Mouse (Mus musculus) small intestine, adult 2 months (tissue): ENCODE results near the gene Neu2. TPM values are rescaled to one million over a fixed set of nuclear protein-coding genes. Genes with fewer than 3 reads are reported as not detected.
A peak's percentile ranks its signal among the peaks of the same experiment; 100 is the strongest.

Experiments used
- H3K27ac ChIP-seq: fragments of 200-500 bp; 2 replicates; pipeline ENCODE4 v1.5.1; 2012; ENCODE audit warnings: low read depth, low read length, control low read depth, inconsistent platforms; ENCODE audit not compliant: insufficient read depth
- H3K27me3 ChIP-seq: fragments of 200-500 bp; 2 replicates; pipeline ENCODE4 v1.6.1; 2012; ENCODE audit warnings: mild to moderate bottlenecking, moderate library complexity, low read length, inconsistent platforms; ENCODE audit not compliant: control insufficient read depth, insufficient read depth
- H3K36me3 ChIP-seq: fragments of 200-500 bp; 2 replicates; pipeline ENCODE4 v1.6.1; 2012; ENCODE audit warnings: mild to moderate bottlenecking, low read length, control low read depth, inconsistent platforms; ENCODE audit not compliant: control insufficient read depth, insufficient read depth
- H3K4me1 ChIP-seq: fragments of 200-500 bp; 2 replicates; pipeline ENCODE4 v1.6.1; 2012; ENCODE audit warnings: low read length, inconsistent platforms, mixed read lengths; ENCODE audit not compliant: control insufficient read depth, insufficient read depth, insufficient read length
- H3K4me3 ChIP-seq: fragments of 200-500 bp; 2 replicates; pipeline ENCODE4 v1.5.1; 2012; ENCODE audit warnings: low read depth, mild to moderate bottlenecking, control low read depth, inconsistent platforms, low read length, moderate library complexity
- CTCF ChIP-seq: fragments of 200-500 bp; IDR thresholded peaks from 2 replicates; pipeline ENCODE4 v1.5.1; 2012; ENCODE audit warnings: low read depth, mild to moderate bottlenecking, control low read depth, inconsistent platforms, low read length, moderate library complexity, mixed read lengths; ENCODE audit not compliant: insufficient replicate concordance, insufficient read length; ENCODE audit errors: extremely low read depth
- POLR2A ChIP-seq: fragments of 200-500 bp; IDR thresholded peaks from 2 replicates; pipeline ENCODE4 v1.6.1; 2012; ENCODE audit warnings: low read depth, mild to moderate bottlenecking, control low read depth, inconsistent platforms, low read length, moderate library complexity
- WGBS: fragments of 180-500 bp; shearing (Covaris S2); methylation state at CpG from one replicate; pipeline ENCODE4 v1.1.7; 2018; 5-methylcytosine and 5-hydroxymethylcytosine counted together
- polyA plus RNA-seq: library from polyadenylated mRNA; depleted of rRNA; stranded (reverse); fragments of >200 nt; gene quantifications from 2 replicates; pipeline ENCODE4 v1.2.3, GENCODE M21; 2012

Gene Neu2
- polyA plus RNA-seq, 1 experiment: 2.1 TPM

DNA sequence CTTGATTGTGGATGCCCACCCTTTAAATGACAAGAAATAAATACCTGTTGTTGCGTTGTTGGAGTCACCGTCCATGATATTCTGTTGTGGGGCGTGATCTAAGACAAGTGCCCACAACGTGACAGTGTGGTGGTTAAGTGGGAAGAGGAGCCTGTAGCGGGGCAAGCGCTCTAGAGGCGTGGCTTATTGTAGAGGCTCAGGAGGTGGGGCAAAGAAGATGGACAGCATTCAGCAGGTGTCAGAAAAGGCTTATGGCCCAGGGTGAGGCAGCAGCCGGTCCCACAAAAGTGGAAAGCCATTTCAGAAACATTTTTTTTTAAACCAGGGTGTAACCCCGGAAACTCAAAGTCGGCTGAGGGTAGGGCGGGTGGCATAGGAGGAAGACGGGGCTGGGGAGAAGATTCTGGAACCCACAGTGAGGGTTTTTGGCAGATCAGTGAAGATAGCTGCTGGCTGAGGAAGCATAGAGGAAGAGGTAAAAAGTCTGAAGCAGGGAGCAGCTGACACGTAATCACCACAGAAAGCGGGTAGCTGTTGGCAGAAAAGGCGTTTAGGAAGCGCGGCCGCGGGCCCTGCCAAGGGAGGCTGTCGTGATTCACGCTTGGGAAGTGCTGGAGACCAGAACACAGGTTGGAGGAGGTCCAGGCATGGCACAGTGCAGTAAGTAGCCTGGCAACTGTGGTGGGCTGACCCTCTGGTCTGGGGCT is 97.8 kb downstream of the Neu2 start:
- H3K27me3 ChIP-seq: no peaks in the 10 kb centered on the region
- peak overlapping the region; percentile 32 for H3K4me3 ChIP-seq
- no peak overlapping the region for H3K27ac ChIP-seq
- H3K4me1 ChIP-seq: peaks cover 5% of the 10 kb centered on the region
- no peaks in the 10 kb centered on the region for H3K36me3 ChIP-seq
- 65% methylated on average over 21 of the region's 21 CpGs for WGBS
- TF ChIP-seq CTCF (no peak), POLR2A (no peak)

DNA sequence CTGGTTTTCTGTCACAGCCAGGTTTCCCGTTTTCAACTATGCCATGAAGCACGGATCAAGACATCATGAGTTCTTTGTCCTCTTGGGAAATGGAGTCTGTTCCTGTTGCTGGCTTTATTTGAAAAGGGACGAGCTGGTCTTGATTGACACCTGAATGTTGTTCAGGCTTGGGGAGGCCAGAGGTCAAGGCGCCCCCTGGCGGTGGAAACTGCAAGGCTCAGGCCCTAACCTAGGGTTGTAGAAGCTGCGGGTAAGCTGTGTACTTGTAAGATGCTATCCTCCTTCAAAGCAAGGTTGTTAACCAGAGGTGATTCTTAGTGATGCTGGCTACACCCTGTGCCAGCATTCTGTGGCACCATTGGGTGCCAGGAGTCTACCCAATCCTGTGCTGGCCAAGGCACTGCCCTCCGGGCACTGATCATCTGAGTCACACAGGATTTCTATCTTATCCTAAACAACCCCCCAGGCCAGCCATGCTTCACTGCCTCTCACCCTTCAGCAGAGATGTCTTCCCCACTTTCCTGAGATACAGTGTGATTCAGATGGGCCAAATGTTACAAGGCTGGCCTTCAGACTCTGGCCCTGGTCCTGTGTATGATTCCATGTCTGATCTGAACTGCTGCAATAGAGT is 98.8 kb downstream of the Neu2 start:
- no peaks in the 10 kb centered on the region for H3K36me3 ChIP-seq
- H3K27ac ChIP-seq: no peak overlapping the region
- H3K4me3 ChIP-seq: no peak overlapping the region
- peak; percentile 96 for TF ChIP-seq CTCF
- no peak for TF ChIP-seq POLR2A
- 25% methylated on average over 7 of the region's 7 CpGs for WGBS
- peaks cover 5% of the 10 kb centered on the region for H3K4me1 ChIP-seq
- no peaks in the 10 kb centered on the region for H3K27me3 ChIP-seq

DNA sequence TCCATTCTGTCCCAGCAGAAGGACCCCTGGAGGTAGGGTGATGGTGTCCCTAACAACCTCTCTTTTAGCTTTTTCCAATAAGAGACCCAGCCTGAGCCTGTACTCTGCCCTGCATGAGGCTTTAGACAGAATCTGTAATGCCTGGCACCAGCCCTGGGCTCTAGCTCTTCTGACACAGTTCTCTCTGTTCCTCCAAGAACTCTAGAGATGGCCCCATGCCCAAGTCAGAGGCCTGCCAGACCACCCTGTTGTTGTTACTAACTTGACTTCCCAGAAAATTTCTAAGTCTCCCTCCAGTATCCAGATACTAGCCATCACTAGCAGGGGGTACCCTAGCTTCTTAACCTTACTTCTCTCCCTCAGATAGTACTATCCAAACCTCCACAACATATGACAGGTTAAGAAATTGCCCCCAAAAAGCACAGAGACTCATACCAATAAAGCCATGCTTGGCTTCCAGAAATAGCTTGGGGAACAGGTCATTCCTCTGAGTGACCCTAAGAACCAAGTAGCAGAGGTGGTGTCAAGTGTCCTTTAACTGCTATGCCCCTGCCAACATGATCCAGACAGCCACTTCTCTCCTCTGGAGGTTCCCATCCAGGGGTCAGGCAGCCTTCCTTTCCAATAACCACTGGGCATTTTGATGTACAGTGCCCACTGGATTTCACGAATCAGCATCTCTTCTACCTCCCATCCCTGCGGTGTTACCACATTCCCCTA is 105.0 kb downstream of the Neu2 start:
- Histone ChIP-seq H3K4me1 (no peaks in the 10 kb centered on the region), H3K27ac (no peak overlapping the region), H3K27me3 (no peaks in the 10 kb centered on the region), H3K36me3 (no peaks in the 10 kb centered on the region), H3K4me3 (no peak overlapping the region)
- TF ChIP-seq CTCF (no peak), POLR2A (no peak)
- 82% methylated on average over 2 of the region's 2 CpGs for WGBS

DNA sequence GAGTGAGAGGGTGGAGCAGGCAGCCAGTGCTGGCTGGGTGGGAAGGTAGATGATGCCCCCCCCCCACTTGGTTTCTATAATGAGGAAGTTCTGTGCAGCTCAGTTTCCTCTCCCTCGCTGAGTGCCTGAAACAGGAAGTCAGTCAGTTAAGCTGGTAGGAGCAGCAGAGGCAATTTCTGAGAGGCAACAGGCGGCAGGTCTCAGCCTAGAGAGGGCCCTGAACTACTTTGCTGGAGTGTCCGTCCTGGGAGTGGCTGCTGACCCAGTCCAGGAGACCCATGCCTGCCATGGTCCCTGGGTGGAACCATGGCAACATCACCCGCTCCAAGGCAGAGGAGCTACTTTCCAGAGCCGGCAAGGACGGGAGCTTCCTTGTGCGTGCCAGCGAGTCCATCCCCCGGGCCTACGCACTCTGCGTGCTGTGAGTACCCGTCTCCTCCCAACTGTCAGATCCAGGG is 110.6 kb downstream of the Neu2 start, which contains the start of gene Inpp5d:
Gene Inpp5d, plus strand, starts transcription at position 102 of the 458 bp plus-strand sequence.
- Histone ChIP-seq H3K4me3 (peak within 1 kb of the TSS; percentile 65), H3K4me1 (peaks cover 16% of the 10 kb centered on the region; the same call in 1 of the 2 replicates), H3K27ac (peak within 1 kb of the TSS; percentile 83), H3K27me3 (no peaks in the 10 kb centered on the region), H3K36me3 (no peaks in the 10 kb centered on the region)
- WGBS: 71% methylated on average over 12 of the region's 12 CpGs
- TF ChIP-seq CTCF (no peak), POLR2A (peak; percentile 48; the same call in 1 of the 2 replicates)

DNA sequence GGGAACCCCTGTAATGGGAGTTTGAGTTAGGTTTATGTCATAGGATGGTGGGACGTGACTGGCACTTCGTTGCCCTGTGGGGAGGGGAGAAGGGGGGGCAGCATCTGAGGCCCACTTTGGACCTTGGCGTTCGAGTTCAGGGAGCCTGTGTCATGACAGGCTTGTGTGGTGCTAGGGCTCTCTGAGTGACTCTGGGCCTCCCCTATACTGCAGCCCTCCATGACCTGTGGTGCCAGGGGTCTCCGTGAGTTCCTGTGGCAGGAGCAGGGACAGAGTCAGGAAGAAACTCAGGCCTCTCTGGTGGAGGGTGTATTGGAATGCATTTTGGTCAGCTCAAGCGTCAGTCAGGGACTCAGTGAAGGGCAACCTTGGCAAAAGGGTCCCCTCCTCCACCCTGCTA is 111.0 kb downstream of the Neu2 start:
- H3K27ac ChIP-seq: peak overlapping the region; percentile 83
- H3K4me3 ChIP-seq: peak overlapping the region; percentile 65
- no peaks in the 10 kb centered on the region for H3K27me3 ChIP-seq
- WGBS: 72% methylated on average over 6 of the region's 6 CpGs
- TF ChIP-seq POLR2A: no peak
- no peak for TF ChIP-seq CTCF
- peaks cover 16% of the 10 kb centered on the region; the same call in 1 of the 2 replicates for H3K4me1 ChIP-seq
- no peaks in the 10 kb centered on the region for H3K36me3 ChIP-seq

DNA sequence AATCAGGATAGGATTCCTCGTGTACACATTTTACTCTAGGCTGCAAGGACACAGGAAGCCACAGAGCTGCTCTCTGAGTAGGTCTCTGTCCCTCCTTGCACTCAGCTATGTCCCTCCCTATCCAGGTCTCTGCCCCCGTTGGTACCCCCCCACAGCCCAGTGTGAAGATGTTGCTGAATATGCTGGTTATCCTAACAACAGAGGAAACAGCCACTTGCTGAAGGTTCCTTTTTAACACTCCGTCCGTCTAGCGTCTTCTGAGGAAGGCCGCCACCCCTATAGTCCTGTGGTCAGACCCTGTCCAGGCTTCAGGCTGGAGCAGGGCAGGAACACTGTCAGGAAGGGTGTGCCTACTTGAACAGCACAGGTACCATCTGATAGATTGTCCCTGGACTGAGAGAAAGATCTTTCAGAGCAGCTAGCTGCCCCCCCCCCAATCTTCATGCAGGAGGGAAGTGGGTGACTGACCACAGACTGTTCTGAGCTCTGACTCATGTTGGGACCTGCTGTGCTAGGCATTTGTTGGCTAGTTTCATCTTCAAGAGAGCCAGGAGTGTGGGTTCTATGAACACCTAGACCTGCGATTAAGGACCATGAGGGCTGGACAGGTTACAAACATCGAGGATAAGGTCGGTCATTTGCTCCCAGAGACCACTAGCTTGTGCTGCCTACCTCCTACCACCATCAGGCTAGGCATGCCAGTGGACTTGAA is 111.6 kb downstream of the Neu2 start:
- H3K4me3 ChIP-seq: peak overlapping the region; percentile 65
- whole genome bisulfite sequencing: 74% methylated on average over 9 of the region's 9 CpGs
- H3K27me3 ChIP-seq: no peaks in the 10 kb centered on the region
- peak overlapping the region; percentile 83 for H3K27ac ChIP-seq
- H3K36me3 ChIP-seq: no peaks in the 10 kb centered on the region
- H3K4me1 ChIP-seq: peaks cover 16% of the 10 kb centered on the region; the same call in 1 of the 2 replicates
- TF ChIP-seq CTCF (no peak), POLR2A (no peak)
